Mouse (Mus musculus) heart, postnatal 36 days (tissue): ENCODE results near the gene Iqcb1. TPM values are rescaled to one million over a fixed set of nuclear protein-coding genes. Genes with fewer than 3 reads are reported as not detected.
"Not testable (repeated sequence)": the region's sequence is repeated elsewhere in the genome, so short reads cannot be mapped to it uniquely, and the experiment has no call there.

Source experiments
- DNase-seq, 2 experiments: peaks; one replicate each; pipeline ENCODE4 v3.0.0; 2021 to 2022
- intact Hi-C: fragments of 180-260 bp; cut with DNase I; formaldehyde crosslinking; loops from one replicate; pipeline ENCODE4 v1.15.1; 2025
- total RNA-seq, 2 experiments: library from RNA; stranded (reverse); gene quantifications; 2 replicates each; pipeline ENCODE4 v1.2.3; 2021

Gene Iqcb1
- total RNA-seq, result 10 to 100 TPM; 14.3 to 15.2 TPM

- intact Hi-C loops, result loop anchor here (10.0 kb wide), 1 partner anchor 753 kb away; the partner anchor contains the start of genes Ccdc58 and Fam162a
- peak; percentile 78 to 84 for DNase-seq
These were observed at the start of gene Iqcb1 for GRCm38 (mm10) chr16:36828054-36828786. Gene Iqcb1, plus strand, starts transcription at chr16:36828385.

DNA sequence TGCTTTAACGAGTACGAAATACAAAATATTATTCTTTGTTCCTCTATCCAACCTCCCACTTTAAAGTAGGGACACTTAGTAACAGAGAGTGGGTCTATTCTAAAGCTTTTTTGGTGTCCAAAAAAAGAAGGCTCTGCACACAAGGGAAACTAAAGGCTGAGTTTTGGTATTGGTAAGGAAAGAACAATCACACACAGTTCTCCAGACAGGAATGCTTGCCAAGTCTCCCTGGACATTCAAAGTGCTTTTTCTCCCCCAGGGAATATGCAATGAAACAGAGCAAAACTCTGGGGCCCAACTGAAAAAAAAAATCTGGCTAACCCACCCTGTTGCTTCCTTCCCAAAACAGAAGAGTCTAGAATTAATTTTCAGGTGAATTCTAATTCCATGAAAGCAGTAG is 44.0 kb upstream of the Iqcb1 start:
- DNase-seq, result no peak
- intact Hi-C loops, result no loop called here

DNA sequence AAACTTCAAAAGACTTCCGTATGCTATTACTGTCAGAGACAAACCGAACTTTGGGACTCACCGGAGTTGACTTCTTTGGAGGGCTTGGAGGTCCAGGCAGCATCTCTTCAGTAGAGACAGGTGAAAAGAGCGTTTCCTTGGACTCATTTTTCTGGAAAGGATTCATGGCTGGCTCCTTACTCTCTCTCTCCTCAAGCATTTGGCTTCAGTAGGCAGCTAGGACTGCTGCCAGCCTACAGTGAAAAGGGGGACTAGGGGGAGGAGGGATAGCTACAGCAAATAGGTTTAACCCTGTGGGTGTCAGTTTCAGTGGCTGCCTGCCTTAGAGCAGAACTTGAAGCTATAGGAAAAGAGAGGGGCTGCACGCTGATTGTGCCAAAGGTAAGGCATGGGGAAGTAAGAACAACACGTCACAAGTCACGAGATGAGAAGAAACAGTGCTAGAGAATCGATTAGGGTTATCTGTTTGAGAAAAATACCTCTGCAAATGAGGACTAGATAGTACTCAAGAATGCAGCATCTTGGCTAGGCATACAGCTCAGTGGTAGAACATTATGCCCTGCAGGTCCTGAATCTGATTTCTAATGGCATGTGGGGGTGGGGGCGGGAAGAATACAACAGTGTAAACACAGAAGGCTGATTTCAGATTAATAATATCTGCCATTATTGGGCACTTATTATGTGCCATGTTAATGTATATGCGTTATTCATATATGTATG is 43.4 kb upstream of the Iqcb1 start, which contains the start of gene Slc15a2:
TSS of gene Slc15a2 (minus strand) at position 369 of the 720 bp plus-strand sequence.
- peak in 1 of 2 experiments; percentile 9 for DNase-seq
- intact Hi-C loops, result no loop called here

DNA sequence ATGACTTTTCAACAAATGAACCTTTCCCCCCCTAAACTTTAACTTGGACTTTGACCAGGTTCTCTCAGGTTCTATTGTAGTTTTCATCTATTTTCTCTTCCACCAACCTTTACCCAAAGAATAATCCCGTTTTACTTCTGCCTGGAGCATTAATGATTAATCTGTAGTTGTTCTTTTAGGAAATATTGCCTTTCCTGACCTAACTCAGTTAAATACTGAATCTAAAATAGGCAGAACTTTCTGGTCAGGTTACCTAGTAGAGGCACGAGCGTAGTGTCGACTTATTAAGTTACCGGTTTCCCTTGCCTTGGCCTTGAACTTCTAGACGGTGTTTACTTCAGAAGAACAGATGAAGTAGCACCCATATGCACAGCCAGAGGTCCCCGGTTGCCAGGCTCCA is 41.7 kb upstream of the Iqcb1 start:
- no peak for DNase-seq
- intact Hi-C loops, result no loop called here

DNA sequence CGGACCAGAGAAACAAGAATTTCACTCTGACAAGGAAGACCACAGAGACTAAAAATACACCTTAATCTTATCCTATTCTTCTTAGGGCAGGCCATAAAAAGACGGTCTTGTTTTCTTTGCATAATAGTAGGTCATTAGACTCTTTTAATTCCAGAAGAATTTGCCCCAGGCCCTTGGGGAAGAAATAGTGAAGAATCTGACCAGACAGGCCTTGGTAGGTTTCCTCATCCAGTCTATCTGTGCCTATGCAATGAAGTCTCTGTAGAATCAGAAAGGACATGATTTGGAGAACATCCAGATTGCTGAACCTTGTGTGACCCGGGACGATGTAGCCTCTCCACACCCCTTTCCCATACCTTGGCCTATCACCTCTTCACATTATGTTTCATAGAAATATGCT is 38.0 kb upstream of the Iqcb1 start:
- no peak for DNase-seq
- intact Hi-C loops, result no loop called here

DNA sequence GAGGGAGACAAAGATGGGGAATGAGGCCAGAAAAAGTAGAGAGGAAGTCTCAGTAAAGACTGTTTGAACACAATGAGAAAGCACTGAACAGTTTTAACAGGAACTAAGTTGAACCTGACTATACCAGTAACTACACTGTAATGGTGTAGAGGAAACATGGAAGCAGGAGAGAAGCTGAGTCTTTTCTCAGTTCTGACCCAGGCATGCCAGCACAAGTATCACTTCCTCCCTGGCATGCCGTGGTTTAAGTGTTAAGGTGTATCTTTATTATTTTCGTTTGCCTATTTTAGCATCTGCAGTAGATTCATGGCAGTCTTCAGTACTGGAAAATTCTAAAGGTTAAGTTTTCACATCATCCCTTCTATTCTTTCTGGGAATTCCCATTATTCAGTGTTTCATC is 33.2 kb upstream of the Iqcb1 start:
- DNase-seq, result no peak
- intact Hi-C loops, result no loop called here

DNA sequence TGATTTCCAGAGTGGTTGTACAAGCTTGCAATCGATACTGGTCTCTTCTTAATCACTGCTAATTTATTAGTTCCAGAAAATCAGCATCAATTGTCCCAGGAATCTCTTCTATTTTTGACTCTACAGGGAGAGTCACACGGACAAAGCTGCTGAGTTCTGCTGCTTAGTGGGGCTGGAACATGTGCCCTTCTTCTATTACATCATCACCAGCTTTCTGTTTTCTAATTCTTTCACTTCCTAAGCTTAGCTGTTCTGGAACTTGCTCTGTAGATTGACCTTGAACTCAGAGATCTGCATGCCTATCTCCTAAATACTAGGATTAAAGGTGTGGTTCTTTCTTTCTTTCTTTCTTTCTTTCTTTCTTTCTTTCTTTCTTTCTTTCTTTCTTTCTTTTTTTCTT is 29.9 kb upstream of the Iqcb1 start:
- intact Hi-C loops, result no loop called here
- no peak for DNase-seq

DNA sequence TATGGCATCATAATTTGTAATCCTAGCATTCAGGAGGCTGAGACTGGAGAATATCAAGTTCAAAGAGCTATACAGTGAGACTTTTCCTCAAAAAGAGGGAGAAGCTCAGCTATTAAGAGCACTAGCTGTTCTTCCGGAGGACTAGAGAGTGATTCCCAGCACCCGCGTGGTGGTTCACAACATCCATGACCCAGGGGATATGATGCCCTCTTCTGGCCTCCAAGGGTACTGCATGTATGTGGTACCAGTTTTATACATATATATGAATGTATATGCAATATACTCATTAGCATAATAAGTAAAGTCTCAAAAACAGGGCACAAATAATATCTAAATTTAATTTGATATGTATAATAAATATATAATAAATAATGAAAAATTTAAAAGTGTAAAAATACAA is 25.8 kb upstream of the Iqcb1 start:
- intact Hi-C loops, result no loop called here
- DNase-seq, result no peak

DNA sequence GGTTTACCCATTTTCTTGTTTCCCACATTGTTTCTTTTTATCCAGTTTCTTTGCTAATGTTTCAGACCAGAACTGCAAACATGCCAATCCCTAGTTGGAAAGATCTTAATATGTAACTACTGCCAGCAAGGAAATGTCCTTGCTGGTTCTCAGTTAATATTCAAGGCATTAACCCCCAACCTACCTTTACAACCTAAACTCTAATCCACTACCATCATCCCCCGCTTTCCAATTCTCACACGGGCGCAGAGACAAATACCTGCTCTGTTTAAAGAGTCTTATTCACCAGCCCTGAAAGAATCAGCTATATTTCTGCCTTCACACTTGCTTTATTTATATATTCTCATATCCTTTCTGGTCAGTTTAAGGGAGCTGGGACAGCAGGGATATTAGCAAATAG is 19.6 kb upstream of the Iqcb1 start:
- DNase-seq, result no peak
- intact Hi-C loops, result no loop called here

DNA sequence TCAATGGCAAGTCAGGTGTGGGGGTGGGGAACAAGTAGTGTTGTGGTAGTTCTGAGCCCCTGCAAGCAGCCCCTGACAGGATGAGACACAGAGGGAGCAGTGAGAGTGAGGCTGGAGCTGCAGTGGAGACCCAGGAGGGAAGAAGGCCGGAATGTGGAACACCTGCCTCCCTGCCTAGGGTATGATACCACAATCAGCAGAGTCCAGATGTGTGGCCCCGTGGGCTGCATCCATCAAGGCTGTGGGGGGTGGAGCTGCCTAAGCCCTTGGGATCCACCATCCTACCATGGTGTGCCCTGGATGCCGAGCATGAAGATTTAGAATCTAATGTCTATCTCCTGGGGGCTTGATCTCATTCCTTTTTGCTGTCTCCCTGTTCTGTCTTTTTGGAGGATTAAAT is 14.5 kb upstream of the Iqcb1 start:
- DNase-seq, result no peak
- intact Hi-C loops, result no loop called here

- intact Hi-C loops, result loop anchor here (1.0 to 5.0 kb wide), 3 partner anchors 94 to 344 kb away; partner anchors contain the start of gene Polq
These were observed 11.3 kb upstream of the Iqcb1 start for GRCm38 (mm10) chr16:36816916-36817315.

GRCm38 (mm10) chr16:36817321-36817926 is 10.8 kb upstream of the Iqcb1 start:
- peak; percentile 43 to 54 for DNase-seq
- intact Hi-C loops, result loop anchor here (1.0 to 5.0 kb wide), 3 partner anchors 94 to 344 kb away; partner anchors contain the start of gene Polq

More at GRCm38 (mm10) chr16:36816916-36817315, 11.3 kb upstream of the Iqcb1 start:
- no peak for DNase-seq

DNA sequence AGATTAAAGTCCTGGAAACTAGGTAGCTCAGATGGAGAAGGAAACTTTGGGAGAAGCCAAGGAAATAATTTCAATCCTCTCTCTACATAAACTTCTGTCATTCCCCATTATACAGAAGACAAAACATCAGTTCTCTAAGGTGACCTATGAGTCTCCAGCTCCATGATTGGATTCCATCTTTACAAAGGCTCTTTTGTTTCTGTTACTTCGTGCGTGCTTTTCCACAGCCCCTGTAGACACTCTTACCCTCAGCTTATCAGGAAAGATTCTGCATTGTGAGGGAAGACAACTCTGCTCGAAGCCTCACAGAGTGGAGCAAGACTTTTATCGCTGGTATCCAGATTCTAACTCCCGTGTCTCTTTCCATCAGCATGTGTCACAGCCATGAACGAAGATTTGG is 8.2 kb upstream of the Iqcb1 start:
- no peak for DNase-seq
- intact Hi-C loops, result loop anchor here (10.0 kb wide), 1 partner anchor 745 kb away; the partner anchor contains the start of genes Ccdc58 and Fam162a

DNA sequence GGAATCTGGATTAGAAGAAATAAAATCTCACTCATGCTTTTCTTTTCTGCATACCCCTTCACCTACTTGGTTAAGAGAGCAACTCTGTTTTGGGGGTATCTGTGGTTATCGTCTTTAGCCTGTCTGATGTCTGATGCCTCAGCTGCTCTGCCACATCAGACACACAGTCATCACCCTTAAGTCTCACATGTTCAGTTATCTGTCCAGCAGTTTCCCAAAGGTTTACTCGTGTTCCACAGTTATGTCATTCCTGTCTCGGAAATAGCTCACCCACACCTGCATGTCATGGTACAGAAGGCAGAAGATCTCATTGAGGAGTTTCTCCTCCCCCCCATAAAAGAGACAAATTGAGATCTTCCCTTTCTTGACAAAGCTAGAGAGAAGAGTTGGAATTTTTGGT is 7.4 kb upstream of the Iqcb1 start:
- DNase-seq, result no peak
- intact Hi-C loops, result loop anchor here (10.0 kb wide), 1 partner anchor 746 kb away; the partner anchor contains the start of genes Ccdc58 and Fam162a

GRCm38 (mm10) chr16:36821474-36821873 is 6.7 kb upstream of the Iqcb1 start:
- intact Hi-C loops, result loop anchor here (10.0 kb wide), 1 partner anchor 747 kb away; the partner anchor contains the start of genes Ccdc58 and Fam162a
- DNase-seq, result no peak

- DNase-seq, result no peak
- intact Hi-C loops, result loop anchor here (10.0 kb wide), 1 partner anchor 753 kb away; the partner anchor contains the start of genes Ccdc58 and Fam162a
These were observed 553 bp upstream of the Iqcb1 start for GRCm38 (mm10) chr16:36827611-36828053.

- intact Hi-C loops, result loop anchor here (10.0 kb wide), 1 partner anchor 754 kb away; the partner anchor contains the start of genes Ccdc58 and Fam162a
- DNase-seq, result no peak
These were observed 635 bp downstream of the Iqcb1 start for GRCm38 (mm10) chr16:36828820-36829219.

DNA sequence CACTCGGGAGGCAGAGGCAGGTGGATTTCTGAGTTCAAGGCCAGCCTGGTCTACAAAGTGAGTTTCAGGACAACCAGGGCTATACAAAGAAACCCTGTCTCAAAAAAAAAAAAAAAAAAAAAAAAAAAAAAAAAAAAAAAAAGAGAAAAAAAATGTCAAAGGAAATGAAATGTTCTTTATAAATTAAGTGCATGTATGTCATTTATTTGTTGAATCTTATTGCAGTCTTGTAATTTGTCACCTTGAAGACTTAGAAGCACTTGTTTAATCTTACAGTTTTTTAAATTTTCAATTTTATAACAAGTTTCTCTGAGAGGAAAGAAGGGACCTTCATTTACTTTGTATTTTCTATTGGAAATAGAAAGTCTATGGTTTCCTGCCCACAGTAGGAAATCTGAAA is 18.7 kb downstream of the Iqcb1 start:
- DNase-seq, intact Hi-C loops: not testable (repeated sequence)

GRCm38 (mm10) chr16:36851202-36851601 is 23.0 kb downstream of the Iqcb1 start:
- no peak for DNase-seq
- intact Hi-C loops, result no loop called here

DNA sequence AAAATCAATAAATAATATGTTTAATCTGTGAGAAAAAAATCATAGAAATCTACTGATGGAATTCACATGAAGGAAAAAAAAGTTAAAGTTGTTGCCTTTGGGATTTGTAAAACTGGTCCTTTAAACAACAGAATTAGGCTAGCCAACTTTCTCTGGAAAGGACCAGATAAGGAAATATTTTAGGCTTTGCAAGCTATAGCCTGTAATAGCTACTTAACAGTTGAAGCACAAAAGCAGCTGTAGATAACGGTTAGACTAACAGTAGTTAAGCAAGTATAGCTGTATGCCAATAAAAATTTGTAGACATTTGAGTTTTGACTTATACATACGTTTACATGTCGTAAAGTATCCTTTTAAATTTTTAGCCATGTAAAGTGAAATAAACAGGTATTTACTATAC is 35.4 kb downstream of the Iqcb1 start:
- DNase-seq, result no peak
- intact Hi-C loops, result no loop called here

DNA sequence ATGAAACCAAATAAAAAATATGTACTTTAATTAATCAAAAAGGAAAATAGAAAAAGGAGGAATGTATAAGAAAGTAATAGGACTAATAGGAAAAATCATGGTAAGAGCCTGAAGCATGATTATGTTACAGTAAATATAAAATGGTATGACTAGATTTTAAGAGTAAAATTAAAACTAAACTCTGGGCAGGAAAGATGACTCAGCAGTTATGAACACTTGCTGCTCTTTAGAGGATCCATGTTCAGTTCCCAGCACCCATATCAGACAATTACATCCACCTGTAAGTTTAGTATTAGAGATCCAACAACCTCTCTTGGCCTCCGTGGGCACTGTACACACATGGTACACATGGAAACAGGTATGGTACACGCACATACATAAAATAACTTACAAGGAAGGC is 41.3 kb downstream of the Iqcb1 start:
- DNase-seq, result no peak

More for the DNA sequence above, 41.3 kb downstream of the Iqcb1 start:
- intact Hi-C loops, result no loop called here
